8 mouse cellular contexts compared by ENCODE assay signal in the genomic region with DNA sequence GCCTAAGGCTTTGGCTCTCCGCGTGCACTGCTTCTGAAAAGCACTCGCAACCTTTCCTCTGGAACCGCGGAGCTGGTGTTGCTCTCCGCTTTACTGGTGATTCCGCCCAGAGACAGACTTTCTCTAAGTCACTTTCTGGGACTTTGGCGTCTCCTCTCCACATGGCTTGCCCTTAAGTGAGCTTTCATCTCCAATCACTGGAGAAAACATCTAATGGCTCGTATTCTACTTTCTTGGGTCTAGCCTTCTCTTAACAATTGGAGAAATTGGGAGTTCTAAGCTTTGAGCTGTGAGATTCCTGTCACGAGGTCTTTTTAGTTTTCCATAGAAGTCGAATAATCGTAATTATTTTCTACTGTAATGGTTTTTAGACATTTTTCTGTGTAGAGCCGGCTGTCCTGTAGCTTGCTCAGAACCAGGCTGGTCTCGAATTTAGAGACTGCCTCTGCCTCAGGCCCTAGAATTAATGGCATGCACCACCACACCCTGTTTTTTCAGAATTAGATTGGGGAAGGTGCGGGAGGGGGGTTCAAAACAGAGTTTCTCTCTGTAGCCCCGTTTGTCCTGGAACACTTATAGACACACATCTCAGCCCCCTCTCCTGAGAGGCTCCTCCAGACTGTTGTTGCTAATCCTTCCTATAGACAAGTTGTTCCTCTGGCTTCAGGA. TPM values are rescaled to one million over a fixed set of nuclear protein-coding genes. Genes with fewer than 3 reads are reported as not detected.
DNase-seq lines count a peak whose midpoint lies in the region; ATAC-seq and TF ChIP-seq lines count a peak whose summit lies in the region.

No protein-coding gene starts in this region.

- no peak for ATAC-seq in hindbrain, embryonic 14.5 days (ENCODE audit: low FRiP score)
- no peak for ATAC-seq in midbrain, embryonic 16.5 days
- no peak for ATAC-seq in monocyte, adult 5-6 weeks (replicated peaks; ENCODE audit: insufficient number of reproducible peaks, low FRiP score, low TSS enrichment, poor library complexity, severe bottlenecking)

- intact Hi-C loops in left cerebral cortex, postnatal 4 days (cut with DNase I) = no loop called here

- peak overlapping the region; percentile 68 for H3K9ac ChIP-seq in hindbrain, embryonic 14.5 days
- H3K9ac ChIP-seq in midbrain, embryonic 16.5 days (ENCODE audit: low read depth, low read length) = peak overlapping the region; percentile 52

- TF ChIP-seq CTCF in layer of hippocampus, adult 2 months (conservative IDR thresholded peaks at IDR 0.05) = no peak
- TF ChIP-seq CTCF in bone marrow macrophage, adult 2 months (IDR thresholded peaks at IDR 0.05; ENCODE audit: low read depth, low read length) = no peak

- no peaks in the 10 kb centered on the region for H3K9me3 ChIP-seq in hindbrain, embryonic 14.5 days (ENCODE audit: control insufficient read depth, low read length)
- H3K9me3 ChIP-seq in midbrain, embryonic 16.5 days (replicated peaks; ENCODE audit: control insufficient read depth, low read length, poor library complexity, severe bottlenecking) = no peaks in the 10 kb centered on the region

- H3K4me1 ChIP-seq in bone marrow macrophage, adult 2 months (ENCODE audit: control insufficient read depth, insufficient read depth, low read length) = peaks cover 8% of the 10 kb centered on the region
- peaks cover 15% of the 10 kb centered on the region for H3K4me1 ChIP-seq in hindbrain, embryonic 14.5 days (replicated peaks; ENCODE audit: control insufficient read depth, insufficient read depth, low read length)
- H3K4me1 ChIP-seq in midbrain, embryonic 16.5 days (ENCODE audit: control insufficient read depth, insufficient read depth, low read length) = peaks cover 16% of the 10 kb centered on the region

- WGBS in hindbrain, embryonic 14.5 days = under 1% methylated on average over 16 of the region's 16 CpGs
- WGBS in midbrain, embryonic 16.5 days = under 1% methylated on average over 16 of the region's 16 CpGs

- DNase-seq in layer of hippocampus, adult 2 months (ENCODE audit: low spot score in 2 of 2) = no peak
- DNase-seq in layer of hippocampus, adult 9-10 months (ENCODE audit: low spot score) = no peak
- no peak for DNase-seq in hindbrain, embryonic 14.5 days (ENCODE audit: low spot score)
- DNase-seq in left cerebral cortex, postnatal 4 days = no peak
- no peak for DNase-seq in urinary bladder, postnatal 4 days (ENCODE audit: low spot score in 2 of 2)

- H3K27me3 ChIP-seq in hindbrain, embryonic 14.5 days (ENCODE audit: control insufficient read depth, insufficient read depth, low read length) = no peaks in the 10 kb centered on the region
- no peaks in the 10 kb centered on the region for H3K27me3 ChIP-seq in midbrain, embryonic 16.5 days (ENCODE audit: control insufficient read depth, insufficient read depth, low read depth, low read length)

- H3K36me3 ChIP-seq in hindbrain, embryonic 14.5 days (replicated peaks; ENCODE audit: control insufficient read depth, insufficient read depth) = peaks cover 16% of the 10 kb centered on the region
- H3K36me3 ChIP-seq in midbrain, embryonic 16.5 days (ENCODE audit: control insufficient read depth, insufficient read depth, low read length) = peaks cover 5% of the 10 kb centered on the region; the same call in 1 of the 2 replicates

- H3K4me2 ChIP-seq in hindbrain, embryonic 14.5 days (replicated peaks) = peak overlapping the region; percentile 77
- peak overlapping the region; percentile 99 for H3K4me2 ChIP-seq in midbrain, embryonic 16.5 days (ENCODE audit: low read length)

- no peak overlapping the region for H3K27ac ChIP-seq in layer of hippocampus, adult 2 months
- 0 out of 2 replicates have a peak overlapping the region, but pooled peaks have one; percentile 15 for H3K27ac ChIP-seq in bone marrow macrophage, adult 2 months (ENCODE audit: insufficient read depth, low read depth, low read length)
- no peak overlapping the region for H3K27ac ChIP-seq in hindbrain, embryonic 14.5 days
- no peak overlapping the region for H3K27ac ChIP-seq in midbrain, embryonic 16.5 days (ENCODE audit: low read length)

- no peak for TF ChIP-seq POLR2A in bone marrow macrophage, adult 2 months (IDR thresholded peaks at IDR 0.05; ENCODE audit: borderline replicate concordance, low read depth, low read length)

- H3K4me3 ChIP-seq in layer of hippocampus, adult 2 months = peak overlapping the region; percentile 100
- H3K4me3 ChIP-seq in bone marrow macrophage, adult 2 months (ENCODE audit: insufficient read depth, low read length) = peak overlapping the region; percentile 76
- H3K4me3 ChIP-seq in hindbrain, embryonic 14.5 days (replicated peaks; ENCODE audit: low read length) = peak overlapping the region; percentile 57
- H3K4me3 ChIP-seq in midbrain, embryonic 16.5 days (ENCODE audit: low read depth, low read length) = peak overlapping the region; percentile 87

RNA-seq across cellular contexts. Expression of gene Orc1, which starts 0.7 kb away (rescaled TPM):
- total RNA-seq in layer of hippocampus, adult 2 months (2021) = under 1 TPM in 1 of 2 experiments, not detected in 1; 0.15 TPM
- polyA plus RNA-seq in bone marrow macrophage, adult 2 months (2012; ENCODE audit: insufficient read depth, insufficient read length, missing spikeins) = 1.1 and 1.3 TPM in 2 replicates
- polyA plus RNA-seq in hindbrain, embryonic 14.5 days (2014; fragmentation: Nextera tagmentation; extraction: Ambion mirVana) = 1.0 and 2.1 TPM in 2 replicates
- 1.2 and 1.6 TPM in 2 replicates for polyA plus RNA-seq in midbrain, embryonic 16.5 days (2015; fragmentation: Nextera tagmentation; extraction: Ambion mirVana)
- 0.49 TPM in 1 of 3 replicates, not detected in the others for total RNA-seq in monocyte, adult 5-6 weeks (2017)
- total RNA-seq in left cerebral cortex, postnatal 4 days (2021) = under 1 TPM; 0.83 to 0.90 TPM

RNA-seq across cellular contexts. Expression of gene Prpf38a, which starts 0.7 kb away (rescaled TPM):
- 10 to 100 TPM; 28.0 to 28.8 TPM for total RNA-seq in layer of hippocampus, adult 2 months (2021)
- polyA plus RNA-seq in bone marrow macrophage, adult 2 months (2012; ENCODE audit: insufficient read depth, insufficient read length, missing spikeins) = 29.7 and 31.4 TPM in 2 replicates
- 77.0 and 79.6 TPM in 2 replicates for polyA plus RNA-seq in hindbrain, embryonic 14.5 days (2014; fragmentation: Nextera tagmentation; extraction: Ambion mirVana)
- 78.0 and 79.8 TPM in 2 replicates for polyA plus RNA-seq in midbrain, embryonic 16.5 days (2015; fragmentation: Nextera tagmentation; extraction: Ambion mirVana)
- total RNA-seq in monocyte, adult 5-6 weeks (2017) = 61.5 to 81.5 TPM (median 63.9 TPM) in 3 replicates
- 10 to 100 TPM; 48.8 to 52.9 TPM for total RNA-seq in left cerebral cortex, postnatal 4 days (2021)

RNA-seq across cellular contexts. Expression of gene Cc2d1b, which starts 39.9 kb away (rescaled TPM):
- total RNA-seq in layer of hippocampus, adult 2 months (2021) = 10 to 100 TPM; 33.6 to 35.8 TPM
- polyA plus RNA-seq in bone marrow macrophage, adult 2 months (2012; ENCODE audit: insufficient read depth, insufficient read length, missing spikeins) = 37.9 and 49.0 TPM in 2 replicates
- polyA plus RNA-seq in hindbrain, embryonic 14.5 days (2014; fragmentation: Nextera tagmentation; extraction: Ambion mirVana) = 15.5 and 17.6 TPM in 2 replicates
- polyA plus RNA-seq in midbrain, embryonic 16.5 days (2015; fragmentation: Nextera tagmentation; extraction: Ambion mirVana) = 19.3 and 21.0 TPM in 2 replicates
- 43.3 to 74.2 TPM (median 57.5 TPM) in 3 replicates for total RNA-seq in monocyte, adult 5-6 weeks (2017)
- 10 to 100 TPM; 36.1 to 43.0 TPM for total RNA-seq in left cerebral cortex, postnatal 4 days (2021)
